Mouse (Mus musculus) ovary, adult 2 months (tissue): ENCODE results near the gene Trim43a. TPM values are rescaled to one million over a fixed set of nuclear protein-coding genes. Genes with fewer than 3 reads are reported as not detected.

Experiments
- polyA plus RNA-seq: library from polyadenylated mRNA; depleted of rRNA; stranded (reverse); fragments of >200 nt; gene quantifications from 2 replicates; pipeline ENCODE4 v1.2.3, GENCODE M21; 2012; rRNA removed

Trim43a gene
- not detected in 2 replicates for polyA plus RNA-seq

DNA sequence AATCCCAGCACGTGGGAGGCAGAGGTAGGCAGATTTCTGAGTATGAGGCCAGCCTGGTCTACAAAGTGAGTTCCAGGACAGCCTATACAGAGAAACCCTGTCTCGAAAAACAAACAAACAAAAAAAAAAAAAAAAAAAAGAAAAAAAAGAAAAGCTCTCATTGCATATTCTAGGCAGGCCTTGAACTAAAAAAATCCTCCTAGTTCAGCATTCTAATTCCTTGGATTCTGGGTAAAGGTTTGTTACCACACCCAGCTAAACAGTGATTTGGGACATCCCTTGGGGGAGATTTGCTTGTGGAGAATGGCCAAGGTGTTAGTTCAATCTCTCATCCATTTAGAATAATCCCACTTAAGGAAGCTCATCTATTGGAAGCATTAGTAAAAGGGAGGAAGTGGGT lies at the start of gene Trim43a:
TSS of gene Trim43a (plus strand) at position 301 of the 400 bp plus-strand sequence.

DNA sequence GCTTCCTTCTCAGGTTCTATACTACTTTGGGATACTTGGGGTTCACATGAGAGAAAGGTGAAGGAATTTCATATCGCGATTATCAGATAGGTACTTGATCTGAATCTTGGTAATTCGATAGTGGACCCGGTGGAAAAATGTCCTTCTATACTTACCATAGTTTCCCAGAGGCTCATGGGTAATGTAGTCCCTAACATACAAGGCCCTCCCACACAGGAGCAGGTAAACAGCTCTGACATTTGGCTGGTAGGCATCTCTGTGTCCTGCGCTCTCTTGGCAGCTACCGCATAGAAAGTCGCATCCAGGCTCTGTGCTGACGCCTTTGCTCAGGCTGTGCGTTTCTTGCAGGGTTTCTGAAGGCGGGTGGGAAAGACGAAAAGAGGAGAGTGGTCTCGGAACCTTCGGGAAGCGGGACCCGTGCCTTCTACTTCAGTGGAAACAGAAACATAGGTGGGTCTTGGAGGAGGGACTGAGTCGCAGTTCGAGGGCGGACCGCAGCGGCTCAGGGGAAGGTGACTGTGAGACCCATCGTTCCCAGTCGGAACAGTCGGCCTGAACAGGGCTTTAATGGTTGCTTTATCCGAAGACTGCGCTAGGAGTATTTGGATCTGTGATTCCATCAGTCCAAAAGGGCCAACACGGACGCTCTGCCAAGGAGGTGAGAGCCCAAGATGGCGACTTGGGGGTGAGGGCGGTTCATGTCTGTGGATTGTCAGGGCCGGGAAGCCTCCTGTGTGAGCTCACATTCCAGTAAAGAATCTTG lies 32.7 kb upstream of the Trim43a start, which contains the start of gene Zfp949:
TSS of gene Zfp949 (plus strand) at position 170 of the 763 bp plus-strand sequence.

Other genes starting within 250 kb of the Trim43a start
- 14.2 and 15.4 TPM in 2 replicates for gene Snx14, start 141.9 kb upstream of the Trim43a start, polyA plus RNA-seq
- 0.17 and 0.37 TPM in 2 replicates for gene Gm20537, start 124.3 kb upstream of the Trim43a start, polyA plus RNA-seq
- gene Syncrip, start 98.3 kb upstream of the Trim43a start, polyA plus RNA-seq: 1.8 and 2.4 TPM in 2 replicates
- 2.8 and 3.1 TPM in 2 replicates for gene Zfp949, start 32.9 kb upstream of the Trim43a start, polyA plus RNA-seq
- gene Mthfsl, start 139.4 kb downstream of the Trim43a start, polyA plus RNA-seq: 4.0 and 8.7 TPM in 2 replicates
- gene Bcl2a1d, start 151.0 kb downstream of the Trim43a start, polyA plus RNA-seq: 0.91 and 1.2 TPM in 2 replicates